Mouse (Mus musculus) limb, embryonic 14.5 days (tissue): ENCODE data around the gene Cep104. TPM values are rescaled to one million over a fixed set of nuclear protein-coding genes. Genes with fewer than 3 reads are reported as not detected.
A peak's percentile ranks its signal among the peaks of the same experiment; 100 is the strongest.

Experiments
- ATAC-seq: fragments of 200-750 bp; cut with Nextera tagmentation; 2 replicates; pipeline ENCODE4 v1.8.0; 2017; ENCODE audit warnings: low read depth, moderate number of reproducible peaks, moderate TSS enrichment; ENCODE audit not compliant: low FRiP score
- DNase-seq: peaks from one replicate; pipeline ENCODE4 v3.0.0-alpha.2; 2015; ENCODE audit warnings: low spot score
- H3K27ac ChIP-seq: fragments of 300-500 bp; sonication (generic); replicated peaks from 2 replicates; pipeline ENCODE4 v1.5.1; 2014; ENCODE audit warnings: low read depth, mild to moderate bottlenecking, low read length, moderate library complexity, mixed read lengths
- H3K27me3 ChIP-seq: fragments of 300-500 bp; sonication (generic); 2 replicates; pipeline ENCODE4 v1.6.1; 2014; ENCODE audit warnings: low read length, mixed read lengths; ENCODE audit not compliant: control insufficient read depth, insufficient read depth
- H3K36me3 ChIP-seq: fragments of 300-500 bp; sonication (generic); 2 replicates; pipeline ENCODE4 v1.6.1; 2014; ENCODE audit warnings: mild to moderate bottlenecking, low read length, moderate library complexity, mixed read lengths; ENCODE audit not compliant: control insufficient read depth, insufficient read depth
- H3K4me1 ChIP-seq: fragments of 300-500 bp; sonication (generic); 2 replicates; pipeline ENCODE4 v1.6.1; 2014; ENCODE audit warnings: antibody characterized with exemption, low read length, mixed read lengths; ENCODE audit not compliant: control insufficient read depth, insufficient read depth
- H3K4me2 ChIP-seq: fragments of 300-500 bp; sonication (generic); replicated peaks from 2 replicates; pipeline ENCODE4 v1.6.1; 2014; ENCODE audit warnings: low read depth, mild to moderate bottlenecking, low read length, moderate library complexity; ENCODE audit not compliant: severe bottlenecking
- H3K4me3 ChIP-seq: fragments of 300-500 bp; sonication (generic); replicated peaks from 2 replicates; pipeline ENCODE4 v1.5.1; 2014; ENCODE audit warnings: low read length
- H3K9ac ChIP-seq: fragments of 300-500 bp; sonication (generic); 2 replicates; pipeline ENCODE4 v1.6.1; 2014; ENCODE audit warnings: mild to moderate bottlenecking, low read depth, low read length, moderate library complexity; ENCODE audit not compliant: severe bottlenecking
- H3K9me3 ChIP-seq: fragments of 300-500 bp; sonication (generic); 2 replicates; pipeline ENCODE4 v1.6.1; 2016; ENCODE audit warnings: low read length; ENCODE audit not compliant: control insufficient read depth
- POLR2A ChIP-seq: fragments of 200-500 bp; IDR thresholded peaks from 2 replicates; pipeline ENCODE4 v1.8.0; 2012; ENCODE audit warnings: inconsistent platforms, mild to moderate bottlenecking, moderate library complexity, borderline replicate concordance; ENCODE audit not compliant: insufficient read depth, insufficient read length; ENCODE audit errors: extremely low read depth
- WGBS: fragments of 180-500 bp; shearing (Covaris S2); extraction: QIAGEN DNeasy Blood & Tissue Kit; methylation state at CpG from one replicate; pipeline ENCODE4 v1.1.7; 2014; 5-methylcytosine and 5-hydroxymethylcytosine counted together
- polyA plus RNA-seq, 2 experiments: library from polyadenylated mRNA; depleted of rRNA in 1 of 2; stranded (reverse) in 1 of 2; unstranded in 1 of 2; fragments of >200 nt; fragmentation: Nextera tagmentation in 1 of 2; extraction: Ambion mirVana in 1 of 2; gene quantifications; 2 replicates each; pipeline versions ENCODE4 v1.2.1 to v1.2.3; 2012 to 2014

The Cep104 gene
- polyA plus RNA-seq, 2 experiments: 13.3 to 13.9 TPM

DNA sequence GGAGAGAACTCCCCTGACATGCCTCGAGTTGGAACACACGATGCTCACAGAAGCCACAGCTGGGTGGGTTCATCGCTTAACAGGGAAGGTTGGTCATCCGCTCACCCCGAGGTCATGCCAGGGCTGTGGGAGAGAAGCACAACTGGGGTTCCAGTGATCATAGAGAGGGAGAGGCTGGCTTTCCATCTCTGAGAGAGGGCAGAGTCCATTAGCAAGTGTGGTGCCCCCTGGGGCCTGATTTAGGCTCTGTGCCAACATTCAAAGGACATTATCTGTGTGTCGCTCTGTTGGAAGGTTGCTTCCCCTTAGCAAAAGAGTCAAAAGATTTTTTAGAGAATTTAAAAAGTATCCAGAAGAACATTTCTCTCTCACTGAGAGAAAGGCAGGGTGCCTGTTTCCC is 30.7 kb upstream of the Cep104 start:
- no peak for TF ChIP-seq POLR2A
- no peaks in the 10 kb centered on the region for H3K4me1 ChIP-seq
- H3K27me3 ChIP-seq: no peaks in the 10 kb centered on the region
- no peak overlapping the region for H3K9ac ChIP-seq
- WGBS: 54% methylated on average over 6 of the region's 6 CpGs
- ATAC-seq: no peak
- no peak for DNase-seq
- no peak overlapping the region for H3K4me2 ChIP-seq
- no peaks in the 10 kb centered on the region for H3K9me3 ChIP-seq
- no peak overlapping the region for H3K27ac ChIP-seq
- H3K36me3 ChIP-seq: no peaks in the 10 kb centered on the region
- no peak overlapping the region for H3K4me3 ChIP-seq

GRCm38 (mm10) chr4:153945741-153946140 is 29.3 kb upstream of the Cep104 start:
- no peaks in the 10 kb centered on the region for H3K4me1 ChIP-seq
- no peak overlapping the region for H3K4me2 ChIP-seq
- H3K27me3 ChIP-seq: no peaks in the 10 kb centered on the region
- no peak overlapping the region for H3K9ac ChIP-seq
- no peak for DNase-seq
- no peaks in the 10 kb centered on the region for H3K9me3 ChIP-seq
- H3K36me3 ChIP-seq: no peaks in the 10 kb centered on the region
- WGBS: 39% methylated on average over 6 of the region's 6 CpGs
- H3K4me3 ChIP-seq: no peak overlapping the region
- no peak overlapping the region for H3K27ac ChIP-seq
- no peak for TF ChIP-seq POLR2A
- ATAC-seq: no peak

DNA sequence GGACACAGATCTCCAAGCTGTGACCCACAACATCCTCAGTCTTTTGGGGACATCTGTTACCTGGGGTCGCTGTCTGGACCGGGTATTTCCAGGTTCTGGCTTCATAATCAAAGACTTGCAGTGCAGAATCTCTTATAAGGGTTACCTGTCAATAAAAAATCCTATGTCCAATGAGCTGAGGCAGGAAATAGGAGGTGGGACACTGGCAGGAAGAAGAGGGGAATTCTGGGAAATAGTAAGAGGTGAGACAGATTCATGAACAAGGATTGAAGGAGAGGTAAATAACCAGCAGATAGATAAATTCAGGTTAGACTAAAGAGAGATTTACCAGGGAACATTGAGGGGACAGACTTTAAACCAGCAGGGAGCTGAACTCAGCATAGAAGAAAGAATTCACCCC is 24.6 kb upstream of the Cep104 start:
- Histone ChIP-seq H3K27ac (no peak overlapping the region), H3K36me3 (no peaks in the 10 kb centered on the region), H3K27me3 (no peaks in the 10 kb centered on the region), H3K9ac (no peak overlapping the region), H3K4me2 (no peak overlapping the region), H3K4me1 (peaks cover 6% of the 10 kb centered on the region; the same call in 1 of the 2 replicates), H3K9me3 (no peaks in the 10 kb centered on the region), H3K4me3 (no peak overlapping the region)
- TF ChIP-seq POLR2A: no peak
- DNase-seq (no peak), ATAC-seq (no peak)
- WGBS: 62% methylated on average over 2 of the region's 2 CpGs

DNA sequence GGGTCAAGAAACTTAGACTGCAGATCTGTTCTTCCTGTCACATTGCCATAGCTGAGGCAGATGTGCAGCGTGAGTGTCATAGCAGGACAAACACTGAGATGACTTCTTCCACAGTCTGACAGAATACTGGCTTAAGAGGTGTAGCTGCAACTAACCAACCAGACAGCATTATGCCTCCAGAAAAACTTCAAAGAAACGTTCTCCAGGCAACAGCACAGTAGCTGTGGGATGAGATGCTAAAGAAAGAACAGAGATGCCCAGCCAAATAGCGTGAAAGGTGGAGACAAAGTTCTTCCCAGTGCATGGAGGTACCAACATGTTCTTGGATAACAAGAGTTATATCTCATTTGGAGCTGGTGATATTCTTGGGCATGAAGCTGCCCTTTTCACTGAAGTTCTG is 23.8 kb upstream of the Cep104 start:
- Histone ChIP-seq H3K4me1 (peaks cover 6% of the 10 kb centered on the region; the same call in 1 of the 2 replicates), H3K9me3 (no peaks in the 10 kb centered on the region), H3K4me2 (no peak overlapping the region), H3K9ac (no peak overlapping the region), H3K4me3 (no peak overlapping the region), H3K36me3 (no peaks in the 10 kb centered on the region), H3K27me3 (no peaks in the 10 kb centered on the region), H3K27ac (no peak overlapping the region)
- no peak for TF ChIP-seq POLR2A
- 59% methylated on average over 3 of the region's 3 CpGs for WGBS
- DNase-seq (no peak), ATAC-seq (no peak)

DNA sequence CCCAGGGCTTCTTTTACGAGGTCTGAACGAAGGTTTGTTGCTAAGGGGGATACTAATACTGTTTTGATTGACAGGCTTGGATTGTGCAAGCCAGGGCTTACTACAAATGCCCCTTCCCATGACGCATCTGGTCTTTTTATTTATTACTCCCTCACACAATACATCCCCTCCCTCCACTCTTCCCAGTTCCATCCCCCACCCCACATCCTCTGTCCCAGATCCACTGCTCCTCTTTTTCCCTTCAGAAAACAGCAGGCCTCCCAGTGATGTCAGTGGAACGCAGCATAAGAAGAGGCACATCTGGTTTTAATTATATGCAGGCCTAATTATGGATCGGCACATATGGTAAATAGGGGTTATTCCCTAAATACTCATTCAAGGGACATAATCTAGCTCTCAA is 23.3 kb upstream of the Cep104 start:
- no peak overlapping the region for H3K9ac ChIP-seq
- H3K27ac ChIP-seq: no peak overlapping the region

DNA sequence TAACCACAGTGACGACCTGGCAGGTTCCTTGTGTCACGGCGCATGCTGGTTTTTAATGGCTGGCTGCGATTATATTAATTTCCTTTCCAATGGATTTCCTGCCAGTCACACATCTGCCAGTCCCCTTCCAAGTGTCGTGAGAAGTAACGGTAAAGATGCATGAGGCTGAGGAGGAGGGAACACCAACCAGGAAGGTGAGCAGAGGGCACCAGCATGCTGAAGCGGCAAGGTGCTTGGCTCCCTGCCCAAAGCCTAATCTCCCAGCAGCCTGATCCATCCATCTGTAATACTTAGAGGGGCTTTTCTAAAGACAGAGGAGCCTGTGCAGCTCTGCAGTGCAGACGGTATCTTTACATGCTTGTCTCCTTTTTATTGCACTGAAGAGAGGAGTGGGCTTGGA is 19.3 kb upstream of the Cep104 start:
- Histone ChIP-seq H3K4me1 (peaks cover 13% of the 10 kb centered on the region), H3K36me3 (peaks cover 8% of the 10 kb centered on the region), H3K4me2 (no peak overlapping the region), H3K4me3 (no peak overlapping the region), H3K27ac (no peak overlapping the region), H3K9ac (no peak overlapping the region), H3K27me3 (no peaks in the 10 kb centered on the region), H3K9me3 (no peaks in the 10 kb centered on the region)
- DNase-seq: no peak
- 61% methylated on average over 8 of the region's 8 CpGs for WGBS
- ATAC-seq: no peak
- TF ChIP-seq POLR2A: no peak

More for the DNA sequence above, 23.3 kb upstream of the Cep104 start:
- no peak for TF ChIP-seq POLR2A
- no peaks in the 10 kb centered on the region for H3K36me3 ChIP-seq
- ATAC-seq (no peak), DNase-seq (peak; percentile 38)
- 7% methylated on average over 5 of the region's 5 CpGs for WGBS
- H3K27me3 ChIP-seq: no peaks in the 10 kb centered on the region
- peaks cover 6% of the 10 kb centered on the region; the same call in 1 of the 2 replicates for H3K4me1 ChIP-seq
- H3K9me3 ChIP-seq: no peaks in the 10 kb centered on the region
- H3K4me2 ChIP-seq: no peak overlapping the region
- H3K4me3 ChIP-seq: no peak overlapping the region
